Mouse (Mus musculus) kidney, adult 8-10 months (tissue): Measurements from ENCODE around the gene Cdh23.

Experiments
- DNase-seq, 2 experiments: peaks; one replicate each; pipeline ENCODE4 v3.0.0; 2022

Cdh23 gene

GRCm38 (mm10) chr10:60278786-60279185 lies 417.5 kb downstream of the Cdh23 start:
- DNase-seq: no peak

DNA sequence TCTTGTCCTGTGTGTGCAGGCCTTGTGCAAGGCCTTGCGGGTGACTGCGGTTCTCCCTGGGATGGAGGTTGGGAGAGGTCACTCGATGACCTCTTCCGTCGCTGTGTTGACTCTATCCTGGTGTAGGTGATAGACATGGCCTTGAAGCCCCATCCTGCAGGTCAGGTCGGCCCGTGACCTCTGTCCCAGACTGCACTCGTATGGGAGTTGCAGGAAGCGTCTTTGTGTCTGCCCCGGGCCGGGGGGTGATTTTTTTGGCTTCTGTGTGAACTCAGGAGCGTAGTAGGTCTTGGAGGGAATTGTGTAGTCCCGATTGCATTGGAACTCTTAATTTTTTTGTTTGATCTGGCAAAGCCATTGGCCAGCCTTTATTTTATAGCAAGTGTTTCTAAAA lies 418.3 kb downstream of the Cdh23 start:
- DNase-seq: peak in 1 of 2 experiments; percentile 43

DNA sequence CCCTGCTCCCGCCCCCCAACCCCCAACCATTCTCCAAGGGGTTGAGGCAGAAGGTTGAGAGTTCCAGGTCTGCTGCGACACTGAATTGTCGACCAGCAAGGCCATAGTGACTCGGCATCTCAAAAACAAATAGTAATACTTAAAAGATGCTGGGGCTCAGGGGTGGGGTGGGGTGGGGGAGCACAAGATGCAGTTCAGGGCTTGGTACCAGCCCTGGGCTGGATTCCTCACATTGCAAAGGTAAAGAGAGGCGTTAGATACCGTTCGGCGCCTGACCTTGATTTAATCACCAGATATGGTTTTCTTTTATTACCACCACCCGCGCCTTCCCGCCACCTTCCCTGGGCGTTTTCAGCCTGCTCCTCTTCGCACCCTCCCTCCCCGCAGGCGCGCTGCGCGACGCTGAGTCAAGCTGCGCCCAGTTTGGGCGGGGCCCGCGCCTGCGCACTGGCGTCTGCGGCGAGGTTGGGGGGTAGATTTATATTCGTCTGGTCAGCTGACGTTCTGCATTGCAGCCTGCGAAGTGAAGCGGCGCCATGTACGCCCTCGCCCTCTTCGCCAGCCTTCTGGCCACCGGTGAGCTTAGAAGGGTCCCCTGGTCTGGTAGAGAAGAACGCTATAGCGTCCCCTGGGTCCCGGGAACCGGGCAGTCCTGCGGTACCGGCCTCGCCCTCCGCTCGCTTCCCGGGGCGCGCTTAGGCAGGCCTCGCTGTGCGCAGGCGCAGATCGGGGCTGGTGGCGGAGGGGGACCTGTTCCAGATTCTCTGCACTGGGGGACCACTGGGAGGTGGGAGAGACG lies 418.9 kb downstream of the Cdh23 start, which contains the start of gene Psap:
TSS of gene Psap (plus strand) at position 421 of the 799 bp plus-strand sequence.
- peak; percentile 92 to 93 for DNase-seq

DNA sequence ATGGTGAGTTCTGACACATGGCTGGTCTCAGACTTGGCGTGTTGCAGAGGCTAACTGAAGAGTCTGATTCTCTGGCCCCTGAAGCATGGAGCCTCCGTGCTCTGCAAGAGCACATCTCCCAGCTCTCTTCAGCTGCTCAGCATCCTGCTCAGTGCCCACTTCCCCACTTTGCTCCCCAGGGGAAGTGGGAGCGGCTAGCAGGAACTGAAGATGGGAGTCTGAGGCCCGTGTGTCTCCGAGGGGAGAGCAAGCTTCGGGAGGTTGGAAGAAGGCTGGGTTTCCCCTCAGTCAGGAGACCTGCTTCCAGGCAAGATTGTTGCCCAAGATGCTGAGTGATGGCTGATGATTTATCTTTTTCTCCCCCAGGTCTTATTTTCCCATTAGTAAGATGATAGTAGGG lies 422.9 kb downstream of the Cdh23 start:
- no peak for DNase-seq

DNA sequence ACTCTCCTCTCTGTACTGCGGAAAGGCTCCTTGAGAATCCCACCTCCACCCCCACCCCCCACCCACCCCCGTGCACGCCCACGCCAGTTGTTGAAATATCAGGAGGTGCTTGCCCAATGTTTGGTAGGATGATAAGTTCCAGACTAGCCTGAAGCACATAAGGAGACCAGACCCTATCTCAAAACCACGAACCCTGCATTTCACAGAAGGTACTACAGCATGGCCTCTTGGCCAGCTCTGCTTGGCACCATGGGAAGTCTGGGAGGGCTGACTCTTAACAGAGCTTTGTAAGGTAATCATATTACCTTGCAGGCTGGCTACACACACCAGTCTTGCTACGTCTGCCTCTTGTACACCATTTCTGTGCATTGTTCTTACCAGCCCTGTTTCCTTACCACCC lies 424.0 kb downstream of the Cdh23 start:
- DNase-seq: no peak

- no peak for DNase-seq
Measured at GRCm38 (mm10) chr10:60271015-60271414, 425.3 kb downstream of the Cdh23 start.

DNA sequence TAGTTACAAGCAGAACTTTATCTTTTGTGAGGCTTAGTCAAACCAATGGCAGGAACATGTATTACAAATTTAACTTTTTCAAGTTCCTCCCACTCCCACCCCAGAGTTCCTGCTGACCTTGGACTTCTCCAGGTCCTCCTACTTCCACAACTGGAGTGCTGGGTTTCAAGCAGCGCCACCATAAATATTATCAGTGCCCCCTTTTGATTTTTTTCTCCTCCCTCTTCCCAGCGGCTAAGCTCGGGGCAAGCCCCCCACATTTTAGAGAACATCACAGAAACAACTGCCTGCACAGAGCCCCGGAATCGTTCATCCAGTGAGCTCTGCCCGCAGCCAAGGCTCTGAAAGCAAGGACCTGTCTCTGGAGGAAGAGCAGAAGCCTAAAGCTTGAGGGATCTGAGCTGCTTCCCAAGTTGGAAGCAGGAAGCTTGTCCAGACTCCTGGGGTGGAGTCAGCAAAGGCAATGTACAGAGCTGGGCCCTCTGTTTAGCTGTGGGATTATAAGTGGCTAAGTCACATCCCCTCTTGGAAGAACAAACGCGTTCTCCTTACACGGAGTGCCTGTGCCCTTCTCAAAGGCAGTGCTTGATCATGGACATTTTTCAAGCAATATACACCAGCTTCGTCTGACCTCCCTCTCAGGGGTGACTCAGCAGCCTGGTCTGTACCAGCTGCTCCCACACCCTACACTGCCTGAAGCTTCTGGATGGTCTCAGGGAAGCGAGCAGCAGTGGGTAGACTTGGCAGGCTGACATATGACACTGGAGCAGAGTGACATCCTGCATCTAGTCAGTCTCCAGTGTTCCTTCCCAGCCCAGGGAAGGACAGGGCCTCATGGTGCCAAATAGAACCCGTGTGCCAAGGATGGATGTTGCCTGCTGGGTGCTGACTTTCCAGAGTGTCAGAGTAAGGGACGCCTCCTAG lies 426.9 kb downstream of the Cdh23 start:
- no peak for DNase-seq

- no peak for DNase-seq
Measured at GRCm38 (mm10) chr10:60268738-60269137, 427.6 kb downstream of the Cdh23 start.

- DNase-seq: peak in 1 of 2 experiments; percentile 50
Measured at GRCm38 (mm10) chr10:60266842-60267401, 429.4 kb downstream of the Cdh23 start.

GRCm38 (mm10) chr10:60265252-60265651 lies 431.0 kb downstream of the Cdh23 start:
- no peak for DNase-seq

- no peak for DNase-seq
Measured at GRCm38 (mm10) chr10:60263351-60263750, 432.9 kb downstream of the Cdh23 start.

DNA sequence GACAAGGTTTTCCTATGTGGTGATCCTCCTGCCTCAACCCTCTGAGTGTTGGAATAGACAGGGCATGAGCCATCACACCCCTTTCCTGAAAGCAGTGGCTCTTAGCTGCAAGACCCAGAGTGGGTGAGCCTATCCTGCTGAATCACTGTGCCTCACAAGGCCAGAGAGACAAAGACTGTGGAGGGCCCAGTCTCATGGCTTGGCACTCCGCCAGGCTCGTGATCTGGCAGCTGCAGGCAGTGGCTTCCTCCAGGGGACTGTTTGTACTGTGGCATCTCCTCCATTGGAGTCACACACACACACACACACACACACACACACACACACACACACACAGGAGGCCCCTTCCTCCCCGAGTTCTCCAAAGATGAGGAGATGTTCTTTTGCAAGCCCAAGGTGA lies 433.9 kb downstream of the Cdh23 start:
- peak; percentile 88 to 90 for DNase-seq

DNA sequence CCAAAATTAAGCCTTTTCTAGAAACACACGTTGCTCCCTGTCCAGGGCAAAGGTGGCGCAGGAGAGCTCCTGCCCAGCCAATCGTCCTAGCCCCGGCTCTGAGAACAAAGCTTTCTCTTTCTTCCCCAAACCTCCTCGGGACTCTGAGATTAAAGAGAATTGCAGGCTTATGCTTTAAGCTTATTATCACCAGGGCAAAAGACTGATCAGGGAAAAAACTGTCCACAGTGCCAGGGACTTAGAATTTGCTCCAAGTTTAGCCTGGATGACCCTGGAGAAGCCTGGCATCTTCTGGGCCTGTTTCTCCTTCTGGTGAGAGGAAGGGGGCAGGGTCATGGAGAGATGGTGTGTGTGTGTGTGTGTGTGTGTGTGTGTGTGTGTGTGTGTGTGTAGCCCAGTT lies 434.8 kb downstream of the Cdh23 start:
- DNase-seq: no peak

GRCm38 (mm10) chr10:60260557-60261294 lies 435.6 kb downstream of the Cdh23 start:
- DNase-seq: no peak

- no peak for DNase-seq
Measured at GRCm38 (mm10) chr10:60257261-60257825, 438.9 kb downstream of the Cdh23 start.

DNA sequence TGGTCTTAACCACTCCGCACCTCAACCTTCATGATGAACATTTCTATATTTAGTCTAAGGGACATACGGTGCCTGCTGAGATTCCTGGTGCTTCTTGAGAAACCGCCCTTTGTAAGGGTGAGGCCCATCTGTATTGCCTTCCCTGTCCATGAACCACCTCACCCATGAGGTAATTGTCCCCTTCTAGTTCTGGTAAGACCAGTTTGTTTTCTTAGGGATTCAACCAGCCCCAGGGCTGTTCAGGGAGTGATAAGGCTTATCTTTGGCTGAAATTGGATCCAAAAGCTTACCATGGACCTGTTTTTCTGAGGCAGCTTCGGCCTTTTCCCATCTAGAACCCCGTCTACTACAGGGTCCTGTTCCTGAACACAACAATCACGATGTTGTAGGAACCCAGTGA lies 440.2 kb downstream of the Cdh23 start:
- no peak for DNase-seq
